Mouse (Mus musculus): ENCODE measurements at regions not wholly inside any gene's neighbourhood (a gene's known extent, or its start where the extent isn't known, plus 50 kb on each side); places are given as distances from the start of the nearest gene placed in this dataset.

GRCm38 (mm10) chrX:19148251-19148650 lies 332.9 kb downstream of the Tex13c3 start:
- ATAC-seq: no peak
- Histone ChIP-seq H3K4me3 (replicated peaks) (no peak overlapping the region), H3K4me1 (replicated peaks) (no peaks in the 10 kb centered on the region), H3K36me3 (no peaks in the 10 kb centered on the region), H3K27ac (no peak overlapping the region), H3K9me3 (no peaks in the 10 kb centered on the region), H3K4me2 (replicated peaks) (no peak overlapping the region), H3K9ac (no peak overlapping the region), H3K27me3 (replicated peaks) (no peaks in the 10 kb centered on the region)
- WGBS: 79% methylated on average over 3 of the region's 3 CpGs

GRCm38 (mm10) chrX:19112753-19113152 lies 368.4 kb downstream of the Tex13c3 start:
- Histone ChIP-seq H3K9ac (no peak overlapping the region), H3K4me3 (replicated peaks) (no peak overlapping the region), H3K4me1 (replicated peaks) (no peaks in the 10 kb centered on the region), H3K27me3 (replicated peaks) (no peaks in the 10 kb centered on the region), H3K27ac (no peak overlapping the region), H3K36me3 (no peaks in the 10 kb centered on the region), H3K4me2 (replicated peaks) (no peak overlapping the region), H3K9me3 (no peaks in the 10 kb centered on the region)
- ATAC-seq: no peak
- WGBS: 79% methylated on average over 7 of the region's 7 CpGs

GRCm38 (mm10) chrX:19102911-19103310 lies 378.2 kb downstream of the Tex13c3 start:
- H3K27me3 ChIP-seq (replicated peaks): no peaks in the 10 kb centered on the region
- no peak overlapping the region for H3K4me3 ChIP-seq (replicated peaks)
- H3K9me3 ChIP-seq: no peaks in the 10 kb centered on the region
- 59% methylated on average over 2 of the region's 2 CpGs for WGBS
- H3K9ac ChIP-seq: no peak overlapping the region
- H3K4me2 ChIP-seq (replicated peaks): no peak overlapping the region
- no peak overlapping the region for H3K27ac ChIP-seq
- H3K36me3 ChIP-seq: no peaks in the 10 kb centered on the region
- no peaks in the 10 kb centered on the region for H3K4me1 ChIP-seq (replicated peaks)
- ATAC-seq: no peak

- Histone ChIP-seq H3K27ac (no peak overlapping the region), H3K4me3 (replicated peaks) (no peak overlapping the region), H3K27me3 (replicated peaks) (no peaks in the 10 kb centered on the region), H3K9ac (no peak overlapping the region), H3K4me1 (replicated peaks) (no peaks in the 10 kb centered on the region), H3K4me2 (replicated peaks) (no peak overlapping the region), H3K36me3 (no peaks in the 10 kb centered on the region), H3K9me3 (no peaks in the 10 kb centered on the region)
- ATAC-seq: no peak
Measured at GRCm38 (mm10) chrX:19095960-19096359, 385.2 kb downstream of the Tex13c3 start.

- H3K9me3 ChIP-seq: no peaks in the 10 kb centered on the region
- no peak overlapping the region for H3K4me2 ChIP-seq (replicated peaks)
- WGBS: 91% methylated on average over 1 of the region's 1 CpGs
- H3K9ac ChIP-seq: no peak overlapping the region
- no peak overlapping the region for H3K27ac ChIP-seq
- no peaks in the 10 kb centered on the region for H3K36me3 ChIP-seq
- no peaks in the 10 kb centered on the region for H3K4me1 ChIP-seq (replicated peaks)
- H3K27me3 ChIP-seq (replicated peaks): no peaks in the 10 kb centered on the region
- H3K4me3 ChIP-seq (replicated peaks): no peak overlapping the region
- ATAC-seq: no peak
Measured at GRCm38 (mm10) chrX:19084435-19084834, 396.7 kb downstream of the Tex13c3 start.

- H3K27ac ChIP-seq: no peak overlapping the region
- H3K9ac ChIP-seq: no peak overlapping the region
- 59% methylated on average over 2 of the region's 2 CpGs for WGBS
- H3K4me2 ChIP-seq (replicated peaks): no peak overlapping the region
- no peaks in the 10 kb centered on the region for H3K36me3 ChIP-seq
- ATAC-seq: no peak
- no peaks in the 10 kb centered on the region for H3K9me3 ChIP-seq
- H3K4me1 ChIP-seq (replicated peaks): no peaks in the 10 kb centered on the region
- H3K4me3 ChIP-seq (replicated peaks): no peak overlapping the region
- H3K27me3 ChIP-seq (replicated peaks): no peaks in the 10 kb centered on the region
Measured at GRCm38 (mm10) chrX:19080021-19080420, 401.1 kb downstream of the Tex13c3 start.

MicroRNAs in the stretch of these regions (microRNA counts, 519-probe panel; counts per million panel counts)
- microRNA mmu-miR-221: 2,220 counts per million, percentile 55 among the panel's probes with 10 or more counts
- 97.1 counts per million, percentile 29 among the panel's probes with 10 or more counts for microRNA mmu-miR-222

All from intestine, embryonic 15.5 days (tissue).